Mouse (Mus musculus) testis, postnatal 10 days (tissue): ENCODE results near the gene Eya2.
A peak's percentile ranks its signal among the peaks of the same experiment; 100 is the strongest.

Experiments used
- DNase-seq: peaks from one replicate; pipeline ENCODE4 v3.0.0; 2021; ENCODE audit warnings: low spot score

The Eya2 gene

DNA sequence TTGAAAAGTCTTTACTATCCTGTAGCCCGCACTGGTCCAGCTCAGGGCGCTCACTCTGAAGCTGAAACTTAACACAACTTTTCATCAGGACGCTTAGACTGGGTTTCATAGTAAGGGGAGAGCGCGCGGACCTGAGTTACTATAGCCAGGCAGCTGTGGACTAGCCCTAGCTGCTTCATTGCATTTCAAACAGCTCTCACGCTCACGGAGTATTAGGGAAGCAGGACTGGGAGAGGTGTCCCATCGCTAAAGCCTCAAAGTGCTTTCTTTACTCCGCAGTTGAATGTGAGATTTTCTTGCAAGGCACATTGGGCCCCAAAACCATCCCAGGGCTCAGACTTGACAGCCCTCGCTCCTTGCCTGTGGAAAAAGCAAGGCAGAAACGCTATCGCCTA lies 841 bp downstream of the Eya2 start:
- DNase-seq, result no peak

DNA sequence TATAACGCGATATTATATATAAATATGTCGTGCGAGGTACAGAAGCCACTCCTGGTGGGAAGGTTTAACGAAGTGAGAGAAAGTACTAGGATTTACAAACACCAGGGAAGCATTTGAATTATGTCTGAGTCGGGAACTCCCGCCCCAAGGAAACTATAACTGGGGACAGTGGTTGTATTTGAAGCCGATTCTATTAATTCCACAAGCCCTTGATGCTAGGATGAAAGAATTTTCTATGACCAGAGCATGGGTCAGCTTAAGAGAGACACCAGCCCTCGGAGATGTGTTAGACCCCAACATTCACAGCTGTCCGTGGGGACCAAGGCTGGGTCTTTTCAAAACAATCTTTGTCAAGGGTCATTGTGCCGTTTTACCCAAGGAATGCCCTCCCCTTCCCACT lies 1.3 kb downstream of the Eya2 start:
- no peak for DNase-seq

DNA sequence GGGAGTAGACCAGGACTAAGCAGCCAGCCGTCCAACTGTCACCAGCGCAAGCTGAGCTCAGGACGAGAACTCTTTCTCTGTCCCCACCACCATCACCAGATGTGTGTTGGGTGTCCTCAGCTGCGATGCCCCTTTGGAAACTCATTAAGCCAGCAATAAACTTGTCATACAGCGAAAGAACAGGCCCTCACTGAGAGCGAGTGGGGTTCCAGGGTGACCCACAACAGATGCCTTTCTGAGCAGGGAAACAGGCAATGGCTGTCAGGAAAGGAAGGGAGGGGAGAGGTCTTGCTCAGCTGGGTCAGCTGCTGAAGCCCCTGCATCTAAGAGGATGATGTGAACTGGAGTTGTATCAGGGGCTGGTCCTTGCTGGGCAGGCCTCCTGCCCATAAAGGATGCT lies 2.7 kb downstream of the Eya2 start:
- DNase-seq, result no peak

DNA sequence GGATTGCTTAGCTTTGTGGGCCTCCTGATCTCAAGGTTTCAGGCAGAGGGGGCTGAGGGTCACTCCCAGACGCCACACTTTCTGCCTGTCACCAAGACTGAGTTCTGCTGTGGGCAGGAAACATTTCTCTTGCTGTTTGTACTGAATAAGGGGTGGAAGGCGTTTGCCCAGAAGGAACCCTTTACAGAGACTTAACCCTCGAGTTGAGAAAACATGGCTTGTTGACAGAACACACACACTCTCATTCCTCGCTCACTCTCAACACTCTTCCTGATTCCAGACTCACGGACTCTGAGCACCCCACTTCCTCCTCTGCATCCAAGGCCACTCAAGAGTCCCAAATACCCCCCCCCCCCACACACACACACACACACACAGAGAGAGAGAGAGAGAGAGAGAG lies 3.3 kb downstream of the Eya2 start:
- DNase-seq, result no peak

DNA sequence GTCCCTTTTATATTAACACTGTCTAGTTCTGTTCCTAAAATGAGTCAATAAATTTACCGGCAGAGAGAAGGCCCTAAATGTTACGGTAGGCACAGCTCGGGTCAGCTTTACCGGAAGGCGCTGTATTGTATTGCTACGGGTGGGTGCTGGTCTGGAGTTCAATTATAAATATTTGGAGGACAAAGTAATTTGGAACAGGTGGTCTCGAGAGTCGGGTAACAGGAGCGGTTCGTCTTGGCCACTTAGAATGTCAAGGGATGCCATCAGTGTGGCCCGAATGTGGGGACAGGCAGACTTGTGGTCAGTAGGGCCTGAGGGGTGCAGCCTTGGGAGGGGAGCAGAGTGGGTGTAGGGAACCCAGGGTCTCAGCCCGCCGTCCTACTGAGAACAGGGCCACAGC lies 4.7 kb downstream of the Eya2 start:
- no peak for DNase-seq

DNA sequence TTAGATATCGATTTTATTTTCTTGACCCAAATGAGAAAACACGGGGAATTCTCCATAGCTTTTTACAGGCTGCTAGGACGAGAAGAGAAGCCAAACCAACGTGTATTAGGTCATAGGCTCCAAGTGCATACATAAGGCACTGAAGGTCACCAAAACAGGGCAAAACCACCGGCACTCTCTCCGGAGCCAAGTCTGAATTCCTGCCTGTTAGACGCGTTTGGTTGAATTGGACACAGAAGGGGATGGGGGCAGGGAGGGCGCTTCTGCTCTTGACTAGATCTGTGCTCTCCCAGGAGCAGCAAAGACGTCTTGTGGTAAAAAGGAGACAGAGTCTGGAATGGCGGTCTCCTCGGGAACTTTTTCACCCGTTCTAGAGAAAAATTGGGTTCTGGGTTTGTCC lies 6.1 kb downstream of the Eya2 start:
- DNase-seq, result no peak

DNA sequence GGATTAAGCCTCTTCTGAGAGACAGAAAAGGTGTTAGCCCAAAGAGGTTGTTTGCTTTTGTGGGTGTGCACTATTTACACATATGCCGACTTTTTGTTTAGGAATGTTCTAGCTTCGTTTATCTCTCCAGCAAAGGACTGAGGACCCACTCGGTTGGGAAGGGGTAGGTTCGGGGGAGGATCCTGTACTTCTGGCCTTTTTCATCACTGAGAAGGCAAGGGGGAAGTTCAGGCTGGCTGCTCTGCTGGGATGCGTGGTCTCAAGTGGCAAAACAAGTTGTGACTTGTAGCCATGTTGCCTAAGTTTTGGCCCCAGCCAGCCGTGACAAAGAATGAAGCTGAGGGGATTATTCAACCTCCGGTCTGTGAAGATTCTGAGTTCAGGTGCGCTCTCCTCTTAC lies 6.8 kb downstream of the Eya2 start:
- no peak for DNase-seq

DNA sequence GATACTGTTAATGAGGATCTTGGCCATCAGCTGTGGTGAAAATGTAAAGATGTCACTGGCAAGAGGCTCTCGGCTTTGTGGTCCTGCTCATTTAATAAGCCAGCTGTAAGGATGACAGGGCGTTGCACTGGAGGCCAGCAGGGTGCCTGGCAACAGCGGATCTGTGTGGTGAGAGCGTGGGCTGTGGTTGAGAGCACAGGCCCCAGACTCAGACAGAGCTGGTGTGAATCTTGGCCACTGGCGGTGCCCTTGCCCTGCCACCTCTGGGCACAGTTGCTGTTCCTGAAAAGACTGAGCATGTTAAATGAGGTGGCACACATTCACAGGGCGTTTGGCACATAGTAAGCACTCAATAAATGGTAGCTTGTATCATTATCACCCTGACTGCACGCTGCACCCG lies 8.9 kb downstream of the Eya2 start:
- no peak for DNase-seq

DNA sequence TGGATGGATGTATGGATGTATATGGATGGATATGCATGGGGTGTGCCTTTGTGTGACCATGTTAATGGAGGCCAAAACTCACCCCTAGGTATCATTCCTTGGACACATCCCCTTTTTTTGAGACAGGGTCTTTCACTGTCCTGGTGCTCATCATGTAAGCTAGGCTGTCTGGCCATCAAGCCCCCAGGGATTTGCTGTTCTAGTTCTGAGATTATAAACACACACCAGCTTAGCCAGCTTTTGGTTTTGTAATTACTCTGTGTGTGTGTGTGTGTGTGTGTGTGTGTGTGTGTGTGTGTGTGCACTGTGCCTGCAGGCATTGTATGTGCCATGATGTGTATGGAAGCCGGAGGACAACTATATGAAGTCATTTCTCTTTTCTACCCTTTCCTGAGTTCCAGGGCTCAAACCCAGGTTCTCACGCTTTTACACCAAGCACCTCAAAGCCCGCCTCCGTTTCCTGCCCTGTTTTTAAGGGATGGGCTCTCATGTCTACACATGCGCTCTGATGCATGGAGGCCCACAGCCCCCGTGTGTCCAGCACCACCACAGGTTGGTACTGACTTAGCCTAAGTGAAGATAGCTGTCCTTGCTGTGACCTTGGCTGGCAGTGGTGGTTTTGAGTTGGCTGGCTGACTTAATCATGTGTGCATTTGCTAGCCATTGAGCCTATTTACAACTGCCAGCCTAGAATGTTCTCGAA lies 16.9 kb downstream of the Eya2 start:
- DNase-seq, result no peak

DNA sequence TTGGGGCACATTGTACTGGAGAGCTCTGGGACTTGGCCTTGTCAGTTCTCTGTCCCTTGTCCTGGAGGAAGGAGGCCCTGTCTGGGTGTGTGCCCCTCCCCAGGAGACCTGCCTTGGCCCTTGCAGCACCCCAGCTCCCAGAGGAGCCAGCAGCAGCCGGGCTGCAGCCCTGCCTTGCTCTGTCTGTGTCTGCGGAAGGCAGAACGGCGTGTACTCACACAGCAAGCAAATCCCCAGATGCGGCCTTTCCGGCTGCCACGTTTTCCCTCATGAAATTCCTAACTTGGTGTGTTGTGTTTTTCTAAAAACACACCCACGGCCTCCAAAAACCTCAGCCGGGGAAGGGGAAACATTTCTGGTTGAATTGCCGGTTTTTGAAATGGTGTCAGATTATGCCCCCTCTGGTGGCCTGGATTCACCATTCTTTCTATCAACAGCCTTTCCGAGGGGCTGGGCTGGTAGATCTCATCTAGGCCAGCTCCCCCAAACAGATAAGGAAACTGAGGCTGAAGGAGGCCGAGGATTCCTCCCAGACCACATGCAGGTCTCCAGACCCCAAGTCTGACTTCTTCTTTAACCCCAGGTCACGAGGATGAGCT lies 19.0 kb downstream of the Eya2 start:
- DNase-seq, result peak; percentile 54

DNA sequence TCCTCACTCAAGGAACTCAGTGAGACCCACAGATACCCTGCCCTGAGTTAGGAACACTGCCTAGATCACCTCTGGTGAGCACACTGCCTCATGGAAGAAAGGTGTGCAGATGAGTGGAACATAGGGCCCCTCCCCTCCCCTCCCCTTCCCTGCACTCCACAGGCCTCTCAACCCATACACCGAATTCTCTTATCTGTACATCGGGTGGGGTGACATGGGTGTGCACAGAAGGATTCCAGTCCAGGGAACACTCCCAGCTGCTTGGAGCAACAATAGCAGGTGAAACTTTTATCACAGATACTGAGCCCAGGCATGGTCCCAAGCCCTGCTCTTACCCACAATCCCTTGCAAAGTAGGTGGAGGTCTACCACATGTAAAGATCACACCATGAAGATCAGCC lies 26.7 kb downstream of the Eya2 start:
- DNase-seq, result no peak

DNA sequence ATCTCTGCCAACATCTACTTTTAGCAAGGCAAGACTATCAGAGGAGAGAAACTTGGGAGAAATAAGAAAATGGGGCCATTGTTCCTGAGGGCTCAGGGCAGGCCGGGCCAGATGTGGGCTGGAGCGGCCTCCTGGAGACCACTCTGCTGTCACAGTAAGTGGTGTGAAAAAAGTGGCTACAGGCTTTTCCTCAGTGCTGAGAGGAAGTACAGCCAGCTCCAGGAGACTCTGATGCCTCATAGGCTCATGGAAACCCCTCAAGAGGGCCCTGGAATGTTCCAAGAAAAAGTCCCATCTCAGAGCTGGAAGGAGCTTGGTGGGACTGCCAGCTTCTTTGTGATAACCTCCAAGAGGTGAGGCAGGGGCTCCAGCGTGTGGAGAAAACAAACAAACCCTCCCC lies 27.8 kb downstream of the Eya2 start:
- no peak for DNase-seq

DNA sequence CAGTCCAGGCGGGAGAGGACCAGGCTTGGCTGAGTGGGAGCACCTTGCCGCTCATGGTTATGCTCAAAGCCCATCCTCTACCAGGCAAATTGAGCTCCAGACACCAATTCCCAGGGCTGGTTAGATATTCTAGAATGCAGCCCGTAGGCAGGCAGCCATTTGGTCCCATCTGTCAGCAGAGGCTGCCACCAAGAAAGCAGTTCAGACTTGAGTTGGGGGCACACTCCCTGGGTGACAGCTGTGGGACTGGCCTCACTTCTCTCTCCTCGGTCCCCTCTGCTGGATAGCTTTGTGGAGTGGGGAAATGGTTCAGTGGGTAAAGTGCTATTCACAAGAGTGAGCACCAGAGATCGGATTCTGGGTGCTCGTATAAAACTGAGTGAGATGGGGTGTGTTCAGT lies 32.0 kb downstream of the Eya2 start:
- no peak for DNase-seq

DNA sequence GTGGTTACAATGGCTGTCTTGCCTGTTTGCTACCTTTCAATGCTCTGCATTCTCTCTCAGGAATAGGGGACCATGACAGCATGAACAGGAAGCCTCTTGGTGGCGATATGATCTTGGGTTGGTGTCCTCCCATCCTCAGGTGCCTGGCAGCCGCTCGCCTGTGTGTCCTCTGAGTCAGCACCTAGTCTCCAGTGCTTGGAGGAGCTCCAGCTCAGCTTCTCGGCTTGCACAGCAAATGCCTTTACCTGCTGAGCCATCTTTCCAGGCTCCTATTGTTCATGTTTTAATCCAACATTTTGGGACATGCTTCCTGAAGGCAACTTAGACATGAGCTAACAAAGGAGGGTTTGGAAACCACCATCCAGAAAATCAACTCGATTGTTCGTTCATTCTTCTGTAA lies 33.1 kb downstream of the Eya2 start:
- DNase-seq, result no peak

DNA sequence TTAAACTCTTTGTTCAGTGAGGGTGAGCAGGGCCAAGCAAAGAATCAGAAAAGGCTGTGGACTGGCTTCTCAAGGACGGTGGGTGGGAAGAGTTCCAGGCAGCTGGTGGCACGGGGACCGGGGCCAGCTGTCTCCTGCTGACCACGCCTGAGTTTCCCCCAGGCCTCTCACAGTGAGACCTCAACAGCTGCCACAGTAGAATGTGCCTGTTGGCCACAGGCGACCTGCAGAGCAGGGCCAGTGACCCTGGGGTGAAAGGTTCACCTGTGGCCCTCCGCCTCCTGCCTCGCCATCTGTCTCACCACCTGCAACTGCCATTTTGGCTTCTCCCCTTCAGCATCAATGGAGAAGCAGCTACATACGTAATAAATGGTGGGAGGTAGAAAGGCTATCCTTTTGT lies 35.1 kb downstream of the Eya2 start:
- no peak for DNase-seq

DNA sequence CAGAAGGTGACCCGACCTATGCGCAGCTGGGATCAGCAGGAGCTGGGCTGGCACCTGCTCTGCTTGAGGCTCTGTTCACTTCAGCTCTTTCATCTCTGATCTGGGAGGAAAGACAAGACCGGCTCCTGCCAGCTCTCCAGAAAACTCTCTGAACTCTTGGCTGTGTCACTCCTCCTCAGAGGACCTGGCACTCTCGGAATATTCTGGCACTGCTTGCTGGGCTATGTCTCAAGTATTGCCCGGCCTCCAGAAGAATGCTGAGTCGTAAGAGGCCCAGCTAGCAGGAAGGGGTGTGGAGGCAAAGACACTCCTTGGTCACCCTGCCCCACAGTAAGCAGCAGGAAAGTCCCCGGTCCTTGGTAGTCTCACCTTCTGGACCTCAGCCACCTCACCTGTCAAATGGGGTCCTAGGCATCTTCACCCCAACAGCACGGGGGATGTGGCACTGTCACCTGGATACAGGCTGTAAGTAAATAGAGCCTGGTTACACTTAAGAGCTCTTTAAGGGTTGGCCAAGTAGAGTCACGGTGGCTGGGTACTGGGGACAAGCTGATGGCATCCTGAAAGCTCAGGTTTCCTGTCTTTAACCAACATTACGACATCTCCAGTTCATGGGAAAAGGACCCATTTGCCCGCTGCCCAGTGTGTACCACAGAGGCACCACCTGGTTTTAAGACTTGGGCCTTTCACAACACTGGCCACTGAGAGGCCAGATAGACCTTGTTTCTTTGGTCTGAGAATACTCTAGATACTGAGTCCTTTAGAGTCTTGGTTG lies 38.4 kb downstream of the Eya2 start:
- no peak for DNase-seq

DNA sequence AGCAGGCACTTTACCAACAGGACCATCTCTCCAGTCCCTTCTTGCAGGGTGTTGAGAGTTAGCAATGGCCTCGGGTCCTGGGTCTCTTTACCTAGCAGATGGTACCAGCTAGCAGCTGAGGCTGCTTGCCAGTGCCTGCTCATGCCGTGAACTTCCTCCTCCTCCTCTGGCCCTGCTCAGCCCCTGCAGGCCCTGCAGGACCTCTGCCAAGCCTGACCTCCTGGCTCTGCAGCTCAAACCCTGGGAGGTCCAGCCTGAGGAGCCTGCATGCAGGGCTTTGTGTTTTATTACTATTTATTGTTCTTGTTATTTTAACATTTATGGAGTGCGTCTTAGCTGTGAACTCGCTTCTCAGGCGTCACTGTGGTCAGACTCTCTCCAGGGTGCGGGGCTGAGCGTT lies 39.6 kb downstream of the Eya2 start:
- no peak for DNase-seq

DNA sequence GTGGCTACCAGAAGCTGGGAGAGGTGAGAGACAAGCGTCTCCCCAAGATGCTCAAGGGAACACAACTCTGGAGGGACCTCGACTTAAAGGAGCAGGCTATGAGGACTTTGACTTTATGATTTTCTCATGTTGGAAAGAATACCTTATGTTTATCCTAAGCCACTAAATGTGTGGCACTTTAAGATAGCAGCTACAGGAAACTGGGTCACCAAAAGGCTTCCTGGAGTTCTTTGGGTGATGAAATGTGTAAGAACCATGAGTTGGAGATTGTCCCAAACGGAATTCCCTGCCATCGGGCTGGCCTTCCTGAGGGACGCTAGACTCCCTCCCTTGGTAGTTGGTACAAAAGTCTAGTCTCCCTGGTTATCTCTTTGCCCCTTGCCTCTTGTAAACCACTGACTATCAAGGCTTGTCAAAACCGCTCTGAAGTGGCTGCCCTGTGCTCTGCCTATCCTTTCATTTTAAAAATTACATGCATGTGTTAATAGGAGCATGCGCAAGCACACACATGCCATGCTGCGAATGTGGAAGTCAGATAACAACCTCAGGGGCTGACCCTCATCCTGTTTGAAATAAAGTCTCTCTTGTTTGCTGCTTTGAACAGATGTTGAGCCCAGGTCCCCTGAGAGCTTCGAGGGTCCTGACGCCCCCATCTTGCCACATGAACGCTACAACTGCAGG lies 44.4 kb downstream of the Eya2 start:
- no peak for DNase-seq

DNA sequence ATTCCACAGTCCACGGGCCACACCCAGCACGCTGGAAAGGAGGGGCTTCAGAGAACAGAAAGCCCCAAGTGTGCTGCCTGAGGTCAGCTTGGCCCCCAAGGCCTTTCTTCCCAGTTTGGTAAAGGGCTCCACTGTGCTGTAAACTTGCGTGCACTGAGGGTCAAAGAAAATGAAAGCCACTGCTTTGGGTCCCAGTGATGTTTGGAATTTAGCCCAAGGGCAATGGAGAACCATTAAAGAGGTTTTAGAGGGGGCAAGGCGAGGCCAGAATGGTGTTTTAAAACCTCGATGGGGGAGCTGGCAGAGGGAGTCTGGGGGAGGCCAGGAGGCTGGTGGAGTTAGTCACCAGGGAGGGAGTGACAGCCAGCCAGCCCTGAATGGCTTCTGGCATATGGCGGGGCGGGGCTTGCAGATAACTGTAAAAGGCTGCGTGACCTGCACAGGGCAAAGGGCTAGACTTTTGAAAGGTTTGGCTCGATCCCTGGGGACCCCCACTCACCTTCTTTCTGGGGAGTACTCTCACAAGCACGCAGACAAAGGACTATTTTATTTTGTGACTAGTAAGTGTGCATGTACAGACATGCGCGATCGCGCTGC lies 47.2 kb downstream of the Eya2 start:
- peak; percentile 51 for DNase-seq

DNA sequence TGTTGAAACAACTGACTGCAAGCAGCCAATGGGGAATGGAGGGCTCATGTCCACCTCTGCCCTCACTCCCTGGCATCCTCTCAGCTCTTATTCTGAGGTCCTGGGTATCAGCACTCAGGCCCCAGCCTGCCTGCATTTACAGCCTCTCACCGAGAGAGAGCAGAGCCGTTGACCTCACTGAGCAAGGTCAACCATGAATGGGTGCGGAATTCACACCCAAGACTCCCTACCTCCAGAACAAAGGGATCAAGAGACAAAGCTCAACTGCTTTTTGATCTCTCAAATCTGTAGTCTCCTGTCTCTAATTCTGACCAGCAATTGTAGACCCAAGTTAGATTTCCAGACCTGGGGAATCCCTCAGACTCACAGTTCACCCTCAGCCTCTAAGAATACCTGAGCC lies 48.8 kb downstream of the Eya2 start:
- DNase-seq, result no peak

DNA sequence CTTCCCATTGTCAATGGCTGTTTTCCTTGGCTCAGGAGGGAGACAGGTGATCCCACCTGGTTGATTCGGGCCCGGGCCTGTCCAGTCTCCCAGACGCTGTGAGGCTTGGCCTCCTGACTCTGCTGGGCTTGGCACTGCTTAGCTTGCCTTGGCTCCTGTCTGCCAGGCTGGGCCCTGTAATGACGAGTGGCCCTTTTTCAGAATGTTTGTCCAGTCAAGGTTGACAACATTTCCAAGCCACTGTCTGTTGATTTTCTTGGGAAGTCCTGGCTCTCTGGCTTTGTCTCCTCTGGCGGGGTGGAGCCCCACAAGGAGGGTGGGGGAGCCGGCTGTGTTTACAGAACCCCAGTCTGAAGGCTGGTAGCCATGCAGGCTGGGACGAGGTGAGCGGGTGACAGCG lies 49.2 kb downstream of the Eya2 start:
- DNase-seq, result no peak

DNA sequence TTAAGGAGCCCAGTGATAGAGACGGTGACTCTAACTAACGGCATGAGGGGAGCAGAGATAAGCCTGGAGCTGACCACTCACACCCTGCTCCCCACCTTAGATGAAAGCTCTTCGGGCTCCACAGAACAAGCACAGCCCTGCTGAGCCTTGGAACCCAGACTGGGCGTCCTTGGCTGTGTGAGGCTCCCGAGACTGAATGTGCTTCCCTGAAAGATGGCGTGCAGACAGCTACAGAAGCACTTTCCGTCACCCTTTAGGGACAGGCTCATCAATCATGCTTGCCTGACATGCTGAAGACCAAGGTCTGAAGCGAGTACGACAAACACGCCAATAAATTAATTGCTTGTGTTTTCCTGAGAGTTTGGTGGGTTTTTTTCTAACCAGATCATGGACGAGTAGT lies 56.2 kb downstream of the Eya2 start:
- no peak for DNase-seq

DNA sequence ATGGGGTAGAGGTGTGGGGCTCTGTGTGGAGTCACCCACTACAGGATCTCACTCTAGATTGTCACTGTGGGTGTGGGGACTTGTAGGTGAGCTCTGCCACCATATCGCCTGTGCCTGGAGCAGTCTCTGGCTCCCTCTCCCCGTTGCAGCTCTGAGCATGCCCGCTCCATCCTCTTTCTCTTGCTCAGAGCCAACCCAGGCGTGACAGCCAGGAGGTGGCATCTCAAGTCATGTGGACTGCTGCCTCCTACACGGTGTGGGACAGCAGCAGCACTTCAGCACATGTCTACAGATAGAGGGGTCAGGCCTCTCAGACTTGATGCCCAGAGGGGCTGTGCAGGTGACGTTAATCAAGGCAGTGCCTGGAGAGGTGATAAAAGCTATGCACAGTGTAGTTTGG lies 57.4 kb downstream of the Eya2 start:
- DNase-seq, result no peak
